Mouse (Mus musculus): Measurements from ENCODE around the gene Zfp988. TPM values are rescaled to one million over a fixed set of nuclear protein-coding genes. Genes with fewer than 3 reads are reported as not detected.
"Not testable (repeated sequence)": the region's sequence is repeated elsewhere in the genome, so short reads cannot be mapped to it uniquely, and the experiment has no call there.

Zfp988 gene
- polyA plus RNA-seq, 1 experiment from 2014 or later = 0.22 TPM

GRCm38 (mm10) chr4:147383199-147383598 lies 77.7 kb downstream of the Zfp988 start:
- not testable (repeated sequence) for H3K36me3 ChIP-seq; H3K9me3 ChIP-seq; ATAC-seq (ENCODE audit: low FRiP score); H3K4me1 ChIP-seq (replicated peaks); H3K4me2 ChIP-seq; H3K27ac ChIP-seq; H3K9ac ChIP-seq; H3K27me3 ChIP-seq; H3K4me3 ChIP-seq
- WGBS = 90% methylated on average over 4 of the region's 4 CpGs

Other genes with a start within 250 kb of the Zfp988 start
- 5.6 and 6.0 TPM in 2 replicates for gene Zfp991, start 173.6 kb upstream of the Zfp988 start, polyA plus RNA-seq (2015; fragmentation: Nextera tagmentation; extraction: Ambion mirVana)
- not detected in 2 replicates for gene Zfp978, start 55.6 kb downstream of the Zfp988 start, polyA plus RNA-seq (2015; fragmentation: Nextera tagmentation; extraction: Ambion mirVana)
- 3.4 and 4.8 TPM in 2 replicates for gene Zfp982, start 186.7 kb downstream of the Zfp988 start, polyA plus RNA-seq (2015; fragmentation: Nextera tagmentation; extraction: Ambion mirVana)
- 0.47 and 0.68 TPM in 2 replicates for gene Gm16503, start 234.5 kb downstream of the Zfp988 start, polyA plus RNA-seq (2015; fragmentation: Nextera tagmentation; extraction: Ambion mirVana)
- gene Zfp985, start 247.6 kb downstream of the Zfp988 start, polyA plus RNA-seq (2015; fragmentation: Nextera tagmentation; extraction: Ambion mirVana) = 0.06 TPM in 1 of 2 replicates, not detected in the other